Mouse (Mus musculus): ENCODE measurements at regions not wholly inside any gene's neighbourhood (a gene's known extent, or its start where the extent isn't known, plus 50 kb on each side); places are given as distances from the start of the nearest gene placed in this dataset.

DNA sequence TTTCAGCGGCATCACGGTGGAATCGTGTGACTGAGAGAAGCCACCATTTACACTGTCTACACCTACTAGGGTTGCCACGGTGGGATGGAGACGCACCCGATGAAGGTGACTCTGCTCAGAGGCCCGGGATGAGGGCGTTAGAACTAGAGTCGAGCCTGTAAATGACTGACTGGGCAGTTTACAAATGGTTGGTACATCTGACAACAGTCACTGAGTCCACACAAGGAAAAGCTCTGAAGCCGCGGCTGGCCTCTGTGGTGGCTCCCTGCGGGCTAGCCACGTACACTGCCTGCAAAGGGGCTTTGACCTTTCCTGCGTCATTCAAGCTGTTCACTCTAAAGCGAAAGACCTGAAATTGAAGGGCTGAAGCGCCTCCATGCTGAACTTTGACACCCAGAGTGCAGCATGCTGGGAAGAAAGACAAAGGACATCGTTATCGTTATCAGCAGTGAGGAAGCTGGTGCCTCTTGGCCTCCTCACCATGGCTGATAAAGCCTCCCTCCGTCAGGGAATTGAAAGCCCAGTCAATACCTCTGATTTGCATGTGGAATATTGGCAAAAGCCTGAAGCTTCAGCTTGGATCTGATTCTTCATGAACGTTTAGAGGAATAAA is 462.1 kb upstream of the Arglu1 start:
- Histone ChIP-seq H3K9ac (no peak overlapping the region), H3K9me3 (no peaks in the 10 kb centered on the region), H3K27ac (no peak overlapping the region), H3K4me3 (no peak overlapping the region), H3K27me3 (no peaks in the 10 kb centered on the region), H3K36me3 (no peaks in the 10 kb centered on the region), H3K4me1 (replicated peaks) (peaks cover 11% of the 10 kb centered on the region), H3K4me2 (no peak overlapping the region)
- ATAC-seq (ENCODE audit: low FRiP score) = no peak
- WGBS = 60% methylated on average over 20 of the region's 20 CpGs

DNA sequence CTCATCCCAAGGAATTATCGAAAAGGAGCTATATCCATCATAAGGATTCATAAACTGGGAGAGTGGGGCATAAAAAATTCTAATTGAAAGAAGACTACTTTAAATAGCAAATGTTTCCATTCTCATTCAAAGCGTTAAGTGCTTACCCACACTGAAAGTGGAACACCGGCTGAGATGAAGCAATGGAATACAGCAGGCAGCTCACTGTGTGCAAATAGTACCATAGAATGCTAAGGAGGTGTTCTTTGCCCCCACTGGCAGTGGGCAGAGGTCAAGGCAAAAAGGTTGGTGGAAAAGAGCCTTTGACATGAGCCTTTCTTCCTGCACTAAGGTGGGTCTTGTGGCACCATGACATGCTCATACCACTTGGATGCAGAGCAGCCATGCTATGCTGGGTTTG is 454.0 kb upstream of the Arglu1 start:
- ATAC-seq (ENCODE audit: low FRiP score) = no peak
- no peak overlapping the region for H3K4me3 ChIP-seq
- H3K4me2 ChIP-seq = no peak overlapping the region
- WGBS = 79% methylated on average over 3 of the region's 3 CpGs
- no peaks in the 10 kb centered on the region for H3K27me3 ChIP-seq
- H3K9ac ChIP-seq = no peak overlapping the region
- no peaks in the 10 kb centered on the region; the same call in 1 of the 2 replicates for H3K4me1 ChIP-seq (replicated peaks)
- H3K27ac ChIP-seq = no peak overlapping the region
- H3K36me3 ChIP-seq = no peaks in the 10 kb centered on the region
- no peaks in the 10 kb centered on the region for H3K9me3 ChIP-seq

DNA sequence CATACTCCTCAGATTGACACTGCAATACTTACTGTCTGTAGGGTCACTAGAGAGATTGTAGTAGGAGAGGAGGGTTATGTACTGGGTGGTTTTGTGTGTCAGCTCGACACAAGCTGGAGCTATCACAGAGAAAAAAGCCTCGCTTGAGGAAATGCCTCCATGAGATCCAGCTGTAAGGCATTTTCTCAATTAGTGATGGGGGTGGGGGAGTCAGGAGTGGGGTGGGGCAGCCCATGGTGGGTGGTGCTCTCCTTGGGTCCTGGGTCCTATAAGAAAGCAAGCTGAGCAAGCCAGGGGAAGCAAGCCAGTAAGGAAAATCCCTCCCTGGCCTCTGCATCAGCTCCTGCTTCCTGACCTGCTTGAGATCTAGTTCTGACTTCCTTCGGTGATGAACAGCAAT is 449.5 kb upstream of the Arglu1 start:
- no peaks in the 10 kb centered on the region; the same call in 1 of the 2 replicates for H3K4me1 ChIP-seq (replicated peaks)
- 72% methylated on average over 3 of the region's 3 CpGs for WGBS
- no peak overlapping the region for H3K9ac ChIP-seq
- no peaks in the 10 kb centered on the region for H3K36me3 ChIP-seq
- no peaks in the 10 kb centered on the region for H3K9me3 ChIP-seq
- no peak overlapping the region for H3K4me3 ChIP-seq
- no peak overlapping the region for H3K27ac ChIP-seq
- H3K27me3 ChIP-seq = no peaks in the 10 kb centered on the region
- no peak for ATAC-seq (ENCODE audit: low FRiP score)
- no peak overlapping the region for H3K4me2 ChIP-seq

DNA sequence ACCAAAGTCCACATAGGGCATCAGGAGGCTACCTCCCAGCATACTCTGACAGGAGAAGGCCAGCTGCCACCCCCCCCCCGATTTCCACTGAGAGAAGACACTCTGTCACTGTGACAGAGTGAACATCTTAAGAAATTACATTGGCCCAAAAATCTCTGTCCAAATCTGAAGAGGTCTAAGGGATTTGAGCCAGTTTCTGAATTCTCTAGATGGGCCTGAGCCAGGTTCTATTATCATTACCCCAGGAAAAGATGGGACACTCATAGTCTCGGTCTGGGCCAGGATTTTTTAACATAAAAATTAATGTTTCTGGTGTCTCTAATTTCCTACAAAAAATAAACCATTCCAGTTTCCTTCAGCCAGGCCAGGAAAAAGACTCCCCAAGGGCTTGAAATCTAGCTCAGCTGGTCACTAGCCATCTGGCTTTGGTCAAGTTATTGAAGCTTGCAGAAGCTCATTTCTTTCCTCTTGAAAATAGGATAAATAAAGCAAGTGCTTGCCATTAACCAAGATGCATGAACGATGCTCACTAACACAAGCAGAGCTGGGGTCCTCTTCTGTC is 448.8 kb upstream of the Arglu1 start:
- H3K27ac ChIP-seq = no peak overlapping the region
- H3K9ac ChIP-seq = no peak overlapping the region
- no peaks in the 10 kb centered on the region for H3K27me3 ChIP-seq
- H3K36me3 ChIP-seq = no peaks in the 10 kb centered on the region
- H3K4me1 ChIP-seq (replicated peaks) = no peaks in the 10 kb centered on the region
- no peak overlapping the region for H3K4me2 ChIP-seq
- 83% methylated on average over 3 of the region's 3 CpGs for WGBS
- no peak for ATAC-seq (ENCODE audit: low FRiP score)
- H3K9me3 ChIP-seq = no peaks in the 10 kb centered on the region
- no peak overlapping the region for H3K4me3 ChIP-seq

DNA sequence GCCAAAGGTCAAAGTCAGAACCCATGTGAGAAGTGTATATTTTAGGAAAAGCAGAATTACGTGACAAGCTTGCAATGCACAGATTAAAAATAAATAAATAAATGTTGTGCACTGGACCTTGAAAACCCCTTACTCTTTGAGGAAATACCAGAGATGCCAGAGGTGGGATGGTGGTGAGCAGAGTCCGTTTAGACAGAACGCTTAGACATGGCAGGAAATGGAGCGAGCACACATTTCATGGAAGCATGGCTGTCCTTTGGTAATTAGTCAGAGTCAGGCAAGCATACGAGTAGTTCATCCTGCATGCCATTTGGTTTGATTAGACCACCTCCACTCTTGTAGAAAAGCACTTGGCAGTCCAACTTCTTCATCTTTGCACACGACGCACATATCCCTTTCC is 443.4 kb upstream of the Arglu1 start:
- WGBS = 65% methylated on average over 7 of the region's 7 CpGs
- Histone ChIP-seq H3K9me3 (no peaks in the 10 kb centered on the region), H3K4me2 (no peak overlapping the region), H3K27me3 (no peaks in the 10 kb centered on the region), H3K9ac (no peak overlapping the region), H3K4me3 (no peak overlapping the region), H3K4me1 (replicated peaks) (no peaks in the 10 kb centered on the region), H3K36me3 (no peaks in the 10 kb centered on the region), H3K27ac (no peak overlapping the region)
- ATAC-seq (ENCODE audit: low FRiP score) = no peak

DNA sequence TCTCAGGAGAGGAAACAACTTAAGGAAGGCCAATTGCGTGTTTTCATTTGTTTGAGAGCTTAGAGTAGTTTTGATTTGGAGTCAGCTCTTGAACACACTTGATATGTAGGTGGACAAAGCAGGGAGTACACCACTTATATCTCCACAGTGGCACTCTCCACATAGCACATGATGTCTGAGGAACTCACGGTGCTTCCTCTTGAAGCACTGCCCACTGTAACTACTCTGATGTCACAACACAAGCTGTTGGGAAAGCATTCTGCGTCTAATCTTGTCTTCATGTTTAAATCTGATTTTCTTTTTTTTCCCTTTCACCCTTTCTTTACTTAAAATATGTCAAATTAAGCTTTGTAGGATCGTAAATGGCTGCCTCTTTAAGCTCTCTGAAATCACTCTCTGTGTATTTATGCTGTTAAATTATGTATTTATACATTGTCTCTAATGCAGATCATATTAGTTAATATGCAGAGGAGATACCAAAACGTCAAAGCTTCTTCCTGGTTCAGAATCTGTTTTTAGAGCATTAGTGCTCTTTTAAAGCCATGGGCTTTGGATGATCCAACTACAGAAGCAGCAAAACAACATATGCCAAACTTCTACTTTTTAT is 442.4 kb upstream of the Arglu1 start:
- Histone ChIP-seq H3K27me3 (no peaks in the 10 kb centered on the region), H3K4me1 (replicated peaks) (no peaks in the 10 kb centered on the region), H3K4me3 (no peak overlapping the region), H3K9ac (no peak overlapping the region), H3K9me3 (no peaks in the 10 kb centered on the region), H3K27ac (no peak overlapping the region), H3K36me3 (no peaks in the 10 kb centered on the region), H3K4me2 (no peak overlapping the region)
- no peak for ATAC-seq (ENCODE audit: low FRiP score)
- 85% methylated on average over 5 of the region's 5 CpGs for WGBS

DNA sequence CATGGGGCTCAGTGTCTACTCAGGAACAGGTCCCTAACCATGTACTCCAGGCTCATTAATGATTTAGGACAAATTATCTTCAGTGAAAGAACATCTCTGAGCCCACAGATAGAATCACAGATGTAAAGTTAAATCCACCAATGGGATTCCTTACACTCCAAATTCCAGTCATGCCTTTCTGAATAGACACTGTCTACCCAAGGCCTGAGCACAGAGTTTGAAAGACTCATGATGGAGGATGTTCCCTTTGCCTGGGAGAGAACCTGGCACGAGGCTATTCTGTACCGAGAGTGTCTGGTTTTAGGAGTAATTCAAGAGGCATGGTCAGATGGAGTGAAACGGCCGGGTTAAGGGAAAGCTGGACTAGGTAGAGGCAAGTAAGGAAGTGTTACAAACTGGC is 440.9 kb upstream of the Arglu1 start:
- no peaks in the 10 kb centered on the region for H3K9me3 ChIP-seq
- H3K27me3 ChIP-seq = no peaks in the 10 kb centered on the region
- no peak overlapping the region for H3K27ac ChIP-seq
- H3K9ac ChIP-seq = no peak overlapping the region
- H3K4me2 ChIP-seq = no peak overlapping the region
- ATAC-seq (ENCODE audit: low FRiP score) = no peak
- no peaks in the 10 kb centered on the region for H3K4me1 ChIP-seq (replicated peaks)
- 76% methylated on average over 4 of the region's 4 CpGs for WGBS
- H3K4me3 ChIP-seq = no peak overlapping the region
- H3K36me3 ChIP-seq = no peaks in the 10 kb centered on the region

DNA sequence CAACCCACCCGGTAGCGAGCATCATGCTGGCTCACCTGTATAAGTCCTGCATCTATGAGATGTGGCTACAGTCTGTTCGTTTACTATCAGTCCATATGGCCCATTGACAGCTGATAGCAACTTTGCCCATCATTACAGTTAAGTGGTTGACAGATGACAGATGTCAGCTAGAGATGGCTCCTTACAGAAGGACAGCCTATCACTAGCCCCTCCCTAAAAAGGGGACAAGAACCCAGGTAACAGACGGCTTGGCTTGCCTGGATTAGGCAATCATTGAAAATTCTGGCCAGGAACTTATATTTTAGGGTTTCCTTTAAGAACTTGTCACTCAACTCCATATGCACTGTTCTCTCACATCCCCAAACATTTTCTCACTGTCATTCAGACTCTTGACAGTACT is 434.2 kb upstream of the Arglu1 start:
- no peak overlapping the region for H3K4me3 ChIP-seq
- no peaks in the 10 kb centered on the region for H3K4me1 ChIP-seq (replicated peaks)
- no peaks in the 10 kb centered on the region for H3K27me3 ChIP-seq
- no peak for ATAC-seq (ENCODE audit: low FRiP score)
- H3K36me3 ChIP-seq = no peaks in the 10 kb centered on the region
- WGBS = 86% methylated on average over 4 of the region's 4 CpGs
- H3K9me3 ChIP-seq = no peaks in the 10 kb centered on the region
- H3K9ac ChIP-seq = no peak overlapping the region
- H3K27ac ChIP-seq = no peak overlapping the region
- no peak overlapping the region for H3K4me2 ChIP-seq

DNA sequence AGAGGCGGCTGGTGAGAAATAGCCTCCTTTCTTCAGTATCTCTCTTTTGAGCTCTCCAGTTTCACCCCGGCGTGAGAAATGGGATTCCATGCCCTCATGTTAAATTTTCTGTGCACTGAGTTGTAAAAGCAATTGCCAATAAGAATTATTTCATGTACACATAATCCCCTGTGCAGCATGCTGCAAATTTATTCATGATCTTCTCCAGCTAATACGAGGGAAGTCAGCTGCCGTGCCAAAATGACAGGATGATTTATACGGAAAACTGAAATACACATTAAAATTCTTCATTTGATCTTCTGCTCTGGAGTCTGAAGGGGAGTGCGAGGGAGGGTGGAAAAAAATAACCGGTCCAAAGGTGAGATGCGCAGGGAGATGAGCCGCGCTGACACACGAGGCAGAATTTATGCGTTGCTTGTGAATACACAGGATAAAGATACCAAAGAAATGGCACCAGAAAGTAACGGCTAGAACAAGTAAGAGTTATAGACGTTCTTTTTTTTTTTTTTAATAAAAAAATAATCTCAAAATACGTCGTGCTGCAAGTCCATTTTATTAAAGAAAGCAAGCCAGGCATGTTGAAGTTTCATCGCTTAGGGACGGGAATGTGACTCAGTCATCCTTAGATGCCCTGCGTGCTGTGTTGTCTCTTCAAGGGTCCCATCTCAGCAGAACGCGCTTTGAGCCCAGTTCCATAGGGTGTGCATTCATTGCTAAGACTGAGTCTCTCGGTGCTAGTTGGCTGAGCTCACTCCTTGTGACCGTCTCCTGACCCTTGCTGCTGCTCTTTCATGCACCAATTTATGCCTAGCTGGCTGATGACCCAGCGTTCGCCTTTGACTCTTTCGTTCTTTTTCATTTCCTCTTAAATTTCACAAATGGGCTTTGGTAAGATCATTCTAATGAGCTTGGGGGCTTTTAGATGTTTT is 427.8 kb upstream of the Arglu1 start:
- Histone ChIP-seq H3K9me3 (no peaks in the 10 kb centered on the region), H3K9ac (no peak overlapping the region), H3K27ac (no peak overlapping the region), H3K36me3 (no peaks in the 10 kb centered on the region), H3K27me3 (no peaks in the 10 kb centered on the region), H3K4me3 (no peak overlapping the region), H3K4me2 (peak overlapping the region; percentile 35; the same call in 1 of the 2 replicates), H3K4me1 (replicated peaks) (peaks cover 11% of the 10 kb centered on the region)
- ATAC-seq (ENCODE audit: low FRiP score) = peak; percentile 49; the same call in 1 of the 2 replicates
- 65% methylated on average over 27 of the region's 27 CpGs for WGBS

DNA sequence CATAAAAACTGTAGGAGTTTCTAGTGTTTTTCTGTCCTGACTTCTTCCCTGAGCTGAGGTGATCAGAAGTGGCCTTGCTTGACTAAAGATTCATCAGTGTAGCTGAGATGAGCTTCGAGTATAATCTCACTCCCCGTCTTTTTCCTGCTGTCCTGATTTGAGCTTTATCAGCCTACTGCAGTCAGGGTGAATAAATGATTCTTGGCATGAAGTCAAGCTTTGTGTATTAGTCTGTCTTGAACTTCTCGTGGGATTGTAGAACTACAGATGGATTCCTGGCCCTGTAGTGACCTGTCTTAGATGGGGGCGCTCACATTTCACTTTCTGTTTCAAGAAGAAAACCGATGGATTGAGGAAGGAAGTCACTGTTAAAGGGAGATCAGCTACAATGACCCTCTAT is 405.7 kb upstream of the Arglu1 start:
- Histone ChIP-seq H3K9me3 (no peaks in the 10 kb centered on the region), H3K4me2 (no peak overlapping the region), H3K36me3 (no peaks in the 10 kb centered on the region), H3K4me3 (no peak overlapping the region), H3K27ac (no peak overlapping the region), H3K27me3 (no peaks in the 10 kb centered on the region), H3K9ac (no peak overlapping the region), H3K4me1 (replicated peaks) (no peaks in the 10 kb centered on the region)
- 83% methylated on average over 5 of the region's 5 CpGs for WGBS
- no peak for ATAC-seq (ENCODE audit: low FRiP score)

DNA sequence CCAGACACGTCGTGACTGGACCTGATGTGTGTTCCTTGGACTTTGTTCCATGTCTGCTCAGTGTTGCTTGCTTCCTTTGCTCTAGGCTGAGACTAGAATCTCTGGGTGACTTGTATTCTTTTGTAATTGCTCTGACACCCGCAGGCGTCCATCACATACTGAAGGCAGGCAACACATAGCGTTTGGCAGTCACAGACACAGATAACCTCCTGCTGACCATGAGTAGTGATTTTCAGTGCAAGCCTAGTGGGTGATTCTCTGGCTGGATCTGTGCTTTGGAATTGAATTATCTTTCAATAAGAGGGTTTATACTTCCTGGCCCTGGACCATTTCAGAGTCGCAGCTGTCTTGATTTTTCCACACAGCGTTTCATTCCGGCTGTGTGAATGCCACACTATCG is 403.7 kb upstream of the Arglu1 start:
- Histone ChIP-seq H3K9me3 (no peaks in the 10 kb centered on the region), H3K4me2 (no peak overlapping the region), H3K9ac (no peak overlapping the region), H3K27ac (no peak overlapping the region), H3K4me1 (replicated peaks) (no peaks in the 10 kb centered on the region), H3K36me3 (no peaks in the 10 kb centered on the region), H3K4me3 (no peak overlapping the region), H3K27me3 (no peaks in the 10 kb centered on the region)
- 65% methylated on average over 9 of the region's 9 CpGs for WGBS
- ATAC-seq (ENCODE audit: low FRiP score) = no peak

DNA sequence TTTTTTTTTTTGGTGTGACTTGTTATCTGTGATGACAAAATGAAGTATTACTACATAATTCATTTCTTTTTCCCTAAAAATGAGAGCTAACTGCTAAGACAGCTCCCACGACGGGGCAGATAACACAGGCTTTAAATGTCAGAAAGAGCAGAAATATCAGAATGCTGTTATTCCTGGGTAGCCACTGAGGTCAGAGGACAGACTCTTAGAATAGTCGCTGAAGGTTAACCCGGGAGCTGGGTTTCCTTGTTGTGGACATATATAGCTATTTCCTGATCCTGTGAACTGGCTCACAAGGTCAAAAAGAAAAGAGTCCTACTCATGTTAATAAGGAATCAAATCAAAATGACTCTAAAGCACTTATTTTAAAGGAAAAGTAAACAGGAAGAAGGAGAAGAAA is 403.0 kb upstream of the Arglu1 start:
- Histone ChIP-seq H3K4me1 (replicated peaks) (no peaks in the 10 kb centered on the region), H3K4me3 (no peak overlapping the region), H3K36me3 (no peaks in the 10 kb centered on the region), H3K27me3 (no peaks in the 10 kb centered on the region), H3K27ac (no peak overlapping the region), H3K9me3 (no peaks in the 10 kb centered on the region), H3K9ac (no peak overlapping the region), H3K4me2 (no peak overlapping the region)
- WGBS = 78% methylated on average over 4 of the region's 4 CpGs
- no peak for ATAC-seq (ENCODE audit: low FRiP score)
